Mouse (Mus musculus) ES-E14 (cell line): ENCODE data around the gene Cux2. TPM values are rescaled to one million over a fixed set of nuclear protein-coding genes. Genes with fewer than 3 reads are reported as not detected.

Source experiments
- DNase-seq: peaks from one replicate; pipeline ENCODE4 v3.0.0-alpha.2; 2013; ENCODE audit warnings: low read depth, low spot score
- H3K27ac ChIP-seq: 2 replicates; pipeline ENCODE4 v1.5.1; 2012; ENCODE audit warnings: low read depth, mild to moderate bottlenecking, low read length, moderate library complexity, mixed read lengths; ENCODE audit not compliant: poor library complexity, insufficient read depth, severe bottlenecking
- H3K36me3 ChIP-seq: 2 replicates; pipeline ENCODE4 v1.6.1; 2012; ENCODE audit warnings: mild to moderate bottlenecking, low read length, moderate library complexity, mixed read lengths; ENCODE audit not compliant: control insufficient read depth, poor library complexity, insufficient read depth, severe bottlenecking
- H3K4me1 ChIP-seq, 2 experiments: fragments of 150-350 bp in 1 of 2; sonication (generic) in 1 of 2; 2 replicates each; pipeline ENCODE4 v1.6.1; 2012; ENCODE audit warnings: low read length in 2 of 2, mild to moderate bottlenecking in 1 of 2, mixed read lengths in 1 of 2; ENCODE audit not compliant: control insufficient read depth in 2 of 2, insufficient read depth in 2 of 2, poor library complexity in 1 of 2
- H3K4me3 ChIP-seq, 2 experiments: fragments of 150-350 bp in 1 of 2; sonication (generic) in 1 of 2; 2 replicates each; pipeline ENCODE4 v1.5.1; 2012; ENCODE audit warnings: low read length in 2 of 2, low read depth in 1 of 2, mild to moderate bottlenecking in 1 of 2, mixed read lengths in 1 of 2; ENCODE audit not compliant: insufficient read depth in 1 of 2, poor library complexity in 1 of 2, severe bottlenecking in 1 of 2
- H3K9ac ChIP-seq: 2 replicates; pipeline ENCODE4 v1.6.1; 2012; ENCODE audit warnings: low read depth, mild to moderate bottlenecking, low read length, mixed read lengths; ENCODE audit not compliant: poor library complexity, insufficient read depth, severe bottlenecking
- H3K9me3 ChIP-seq: fragments of 150-350 bp; sonication (generic); 2 replicates; pipeline ENCODE4 v1.6.1; 2012; ENCODE audit warnings: low read depth, mild to moderate bottlenecking, low read length; ENCODE audit not compliant: control insufficient read depth, insufficient read depth
- CHD2 ChIP-seq: IDR thresholded peaks from 2 replicates; pipeline ENCODE4 v1.6.1; 2014; ENCODE audit warnings: mild to moderate bottlenecking, low read depth, low read length, inconsistent platforms
- HCFC1 ChIP-seq: IDR thresholded peaks from 2 replicates; pipeline ENCODE4 v1.6.1; 2012; ENCODE audit warnings: low read length, inconsistent platforms, borderline replicate concordance; ENCODE audit not compliant: insufficient read depth
- MAFK ChIP-seq: IDR thresholded peaks from 2 replicates; pipeline ENCODE4 v1.6.1; 2014; ENCODE audit warnings: mild to moderate bottlenecking, low read depth, low read length, inconsistent platforms; ENCODE audit not compliant: insufficient read depth
- ZC3H11A ChIP-seq: IDR thresholded peaks from 2 replicates; pipeline ENCODE4 v1.6.1; 2012; ENCODE audit warnings: low read depth, mild to moderate bottlenecking, inconsistent platforms, low read length, borderline replicate concordance
- ZNF384 ChIP-seq: IDR thresholded peaks from 2 replicates; pipeline ENCODE4 v1.6.1; 2012; ENCODE audit warnings: low read depth, low read length, inconsistent platforms
- in situ Hi-C, 2 experiments: fragments of 600-800 bp; cut with MboI; formaldehyde crosslinking; loops; one replicate each; pipeline ENCODE4 v1.15.1; 2025; ENCODE audit warnings: low sequenced_read_pairs in 2 of 2, inconsistent platforms in 1 of 2; ENCODE audit not compliant: unreplicated experiment in 2 of 2
- total RNA-seq: library from RNA; depleted of rRNA; stranded (reverse); fragments of 300-350 nt; gene quantifications from 2 replicates; pipeline ENCODE4 v1.2.3, GENCODE M21; 2012

Cux2 gene
- total RNA-seq, 1 experiment = 1.8 TPM

- H3K27ac ChIP-seq = no peak overlapping the region; the same call in 1 of the 2 replicates
- H3K36me3 ChIP-seq = no peaks in the 10 kb centered on the region
- no peak for TF ChIP-seq MAFK
- no peak for TF ChIP-seq HCFC1
- TF ChIP-seq CHD2 = no peak
- no peak for TF ChIP-seq ZC3H11A
- no peak for TF ChIP-seq ZNF384
- H3K4me1 ChIP-seq = peaks cover 0 to 2% of the 10 kb centered on the region in 2 experiments; a peak in 1 of 4 replicates
- DNase-seq = no peak
- H3K9ac ChIP-seq = no peak overlapping the region
- H3K4me3 ChIP-seq = no peak overlapping the region
- in situ Hi-C loops = no loop called here
- no peaks in the 10 kb centered on the region for H3K9me3 ChIP-seq
Measured at GRCm38 (mm10) chr5:121972680-121973192, 77.2 kb downstream of the Cux2 start.

- Histone ChIP-seq H3K9ac (no peak overlapping the region), H3K36me3 (no peaks in the 10 kb centered on the region), H3K27ac (no peak overlapping the region), H3K4me1 (peaks cover 2 to 3% of the 10 kb centered on the region in 2 experiments; a peak in 2 of 4 replicates), H3K9me3 (no peaks in the 10 kb centered on the region), H3K4me3 (no peak overlapping the region)
- in situ Hi-C loops = no loop called here
- no peak for DNase-seq
- TF ChIP-seq HCFC1 = no peak
Measured at GRCm38 (mm10) chr5:121968999-121969398, 80.9 kb downstream of the Cux2 start.

GRCm38 (mm10) chr5:121968416-121968815, 81.5 kb downstream of the Cux2 start:
- no peak for DNase-seq
- H3K9ac ChIP-seq = no peak overlapping the region
- no peaks in the 10 kb centered on the region for H3K36me3 ChIP-seq
- H3K4me1 ChIP-seq = peaks cover 2 to 3% of the 10 kb centered on the region in 2 experiments; a peak in 2 of 4 replicates
- no peak overlapping the region for H3K4me3 ChIP-seq
- TF ChIP-seq MAFK (no peak), ZNF384 (no peak), CHD2 (no peak), ZC3H11A (no peak), HCFC1 (no peak)
- in situ Hi-C loops = no loop called here
- no peak overlapping the region for H3K27ac ChIP-seq
- H3K9me3 ChIP-seq = no peaks in the 10 kb centered on the region

GRCm38 (mm10) chr5:121967520-121967919, 82.4 kb downstream of the Cux2 start:
- TF ChIP-seq HCFC1 (no peak), ZC3H11A (no peak), MAFK (no peak), CHD2 (no peak), ZNF384 (no peak)
- DNase-seq = no peak
- H3K4me1 ChIP-seq = peaks cover 2% of the 10 kb centered on the region in 2 experiments; a peak in 2 of 4 replicates
- H3K9ac ChIP-seq = no peak overlapping the region
- no peaks in the 10 kb centered on the region for H3K36me3 ChIP-seq
- H3K4me3 ChIP-seq = no peak overlapping the region
- H3K9me3 ChIP-seq = no peaks in the 10 kb centered on the region
- in situ Hi-C loops = no loop called here
- H3K27ac ChIP-seq = no peak overlapping the region

- H3K4me3 ChIP-seq = no peak overlapping the region
- H3K27ac ChIP-seq = no peak overlapping the region
- DNase-seq = no peak
Measured at GRCm38 (mm10) chr5:121966940-121967339, 83.0 kb downstream of the Cux2 start.

More at GRCm38 (mm10) chr5:121966940-121967339, 83.0 kb downstream of the Cux2 start:
- no peak overlapping the region for H3K9ac ChIP-seq
- no peaks in the 10 kb centered on the region for H3K36me3 ChIP-seq
- TF ChIP-seq CHD2 (no peak), ZNF384 (no peak), HCFC1 (no peak), MAFK (no peak), ZC3H11A (no peak)
- H3K4me1 ChIP-seq = peaks cover 2% of the 10 kb centered on the region in 2 experiments; a peak in 2 of 4 replicates
- in situ Hi-C loops = no loop called here
- H3K9me3 ChIP-seq = no peaks in the 10 kb centered on the region
